Mouse (Mus musculus) kidney, embryonic 16.5 days (tissue): ENCODE data around the gene Xpa. TPM values are rescaled to one million over a fixed set of nuclear protein-coding genes. Genes with fewer than 3 reads are reported as not detected.

Experiments used
- polyA plus RNA-seq: library from polyadenylated mRNA; unstranded; fragments of >200 nt; fragmentation: Nextera tagmentation; extraction: Ambion mirVana; gene quantifications from 2 replicates; pipeline ENCODE4 v1.2.1, GENCODE M21; 2015

The Xpa gene
- polyA plus RNA-seq, 1 experiment from 2014 or later: 20.7 TPM

Other genes with a start within 250 kb of the Xpa start
- gene Tdrd7, start 231.0 kb downstream of the Xpa start, polyA plus RNA-seq: 20.1 and 20.5 TPM in 2 replicates
- gene Tmod1, start 157.4 kb downstream of the Xpa start, polyA plus RNA-seq: 6.3 and 7.6 TPM in 2 replicates
- 90.6 and 90.9 TPM in 2 replicates for gene Ncbp1, start 57.7 kb downstream of the Xpa start, polyA plus RNA-seq
- gene Tstd2, start 57.6 kb downstream of the Xpa start, polyA plus RNA-seq: 39.1 and 54.4 TPM in 2 replicates
- gene Foxe1, start 147.3 kb upstream of the Xpa start, polyA plus RNA-seq: not detected in 2 replicates
- gene Trmo, start 193.1 kb upstream of the Xpa start, polyA plus RNA-seq: 11.8 and 12.3 TPM in 2 replicates
- gene Hemgn, start 217.2 kb upstream of the Xpa start, polyA plus RNA-seq: 1.4 and 1.5 TPM in 2 replicates